Mouse (Mus musculus) erythroblast, adult 5-6 weeks (primary cell): ENCODE results near the gene March4. TPM values are rescaled to one million over a fixed set of nuclear protein-coding genes. Genes with fewer than 3 reads are reported as not detected.

Source experiments
- ATAC-seq: replicated peaks from 2 replicates; pipeline ENCODE4 v1.8.0; 2016; ENCODE audit warnings: moderate number of reproducible peaks, mild to moderate bottlenecking, moderate TSS enrichment, inconsistent platforms; ENCODE audit not compliant: poor library complexity, low FRiP score, severe bottlenecking
- total RNA-seq, 2 experiments: library from RNA; stranded (forward) in 1 of 2; stranded (reverse) in 1 of 2; fragments of 150-400 nt in 1 of 2; fragments of 200-764, 138-1000 nt in 1 of 2; gene quantifications; 2 replicates each; pipeline versions ENCODE4 v1.2.3 to v1.2.4; 2015 to 2017; ENCODE audit warnings: low replicate concordance in 2 of 2

Gene March4
- total RNA-seq, 2 experiments from 2014 or later, result not detected

DNA sequence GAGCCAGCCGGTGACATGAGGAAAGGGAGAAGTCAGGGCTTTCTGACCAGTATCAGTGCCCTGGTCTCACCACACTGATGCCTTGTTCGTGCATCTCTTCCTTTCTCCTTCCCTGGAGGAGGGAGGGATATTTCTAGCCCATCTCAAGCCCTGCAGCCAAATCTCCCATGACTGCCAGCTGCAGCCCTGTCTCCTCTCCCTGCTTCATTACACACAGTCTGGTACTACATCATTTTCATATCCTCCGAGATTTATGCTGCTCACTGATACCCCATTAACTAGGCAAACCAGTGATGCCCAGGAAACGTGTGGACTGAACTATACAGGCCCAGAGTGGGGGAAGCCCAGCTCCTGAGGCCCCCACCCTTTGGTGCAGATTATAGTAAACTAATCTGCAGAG lies 80.8 kb downstream of the March4 start:
- ATAC-seq, result no peak

- no peak for ATAC-seq
These were observed 82.0 kb downstream of the March4 start for GRCm38 (mm10) chr1:72454733-72455201.

DNA sequence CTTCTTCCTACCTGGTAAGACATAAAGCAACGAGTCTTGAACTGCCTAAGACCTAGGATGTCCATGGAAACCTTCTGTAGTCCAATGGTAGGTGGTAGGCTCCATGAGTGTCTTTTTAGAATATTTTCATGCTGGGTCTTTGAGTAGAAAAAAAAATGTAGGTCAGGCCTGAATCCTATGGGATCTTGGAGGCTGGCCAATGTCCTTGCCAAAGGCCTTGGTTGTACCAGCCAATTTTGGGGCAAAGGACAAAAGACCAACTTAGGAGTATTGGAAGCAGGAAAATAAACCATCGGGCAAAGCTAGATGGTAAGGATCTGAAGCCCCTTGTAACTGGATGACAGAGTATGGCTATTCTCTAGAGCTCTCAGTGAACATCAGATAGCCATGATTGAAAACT lies 83.9 kb downstream of the March4 start:
- no peak for ATAC-seq

DNA sequence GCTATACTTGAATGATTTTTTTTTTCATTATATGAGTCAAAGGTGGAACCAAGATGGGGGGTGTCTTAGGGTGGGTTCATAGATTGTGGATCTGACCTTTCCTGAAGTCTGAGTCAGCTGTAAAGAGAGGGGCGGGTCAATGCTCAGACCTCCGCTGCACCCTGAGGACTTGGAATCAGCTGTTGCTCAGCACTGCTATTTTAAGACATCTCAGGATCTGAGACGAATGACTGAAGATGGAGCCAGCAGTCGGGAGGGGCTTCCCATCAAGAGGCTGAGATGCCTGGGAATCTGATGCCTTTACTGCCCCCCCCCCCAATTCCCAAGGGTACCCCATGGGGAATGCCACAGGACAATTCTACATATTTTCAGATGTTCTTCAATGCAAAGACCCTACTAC lies 85.9 kb downstream of the March4 start:
- no peak for ATAC-seq

GRCm38 (mm10) chr1:72449752-72450151 lies 87.0 kb downstream of the March4 start:
- no peak for ATAC-seq

DNA sequence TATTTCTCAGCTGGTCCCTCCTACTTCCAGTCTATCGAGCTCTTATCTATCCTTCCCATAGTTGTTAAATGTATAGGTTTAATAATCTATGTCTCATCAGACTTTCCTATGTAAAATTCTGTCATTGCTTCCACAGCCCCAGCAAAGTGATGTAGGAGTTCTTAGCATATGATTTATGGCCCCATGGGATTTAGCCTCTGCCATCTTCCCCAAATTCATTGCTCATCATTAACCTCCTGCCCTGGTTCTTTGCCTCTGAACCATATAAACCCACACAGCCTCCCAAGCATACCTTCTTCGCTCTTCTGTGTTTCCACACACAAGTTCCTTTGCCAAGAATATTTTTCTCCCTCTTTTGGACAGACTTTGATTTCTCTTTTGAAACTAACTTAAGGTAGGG lies 94.0 kb downstream of the March4 start:
- ATAC-seq, result no peak

- no peak for ATAC-seq
These were observed 97.6 kb downstream of the March4 start for GRCm38 (mm10) chr1:72439146-72439545.

DNA sequence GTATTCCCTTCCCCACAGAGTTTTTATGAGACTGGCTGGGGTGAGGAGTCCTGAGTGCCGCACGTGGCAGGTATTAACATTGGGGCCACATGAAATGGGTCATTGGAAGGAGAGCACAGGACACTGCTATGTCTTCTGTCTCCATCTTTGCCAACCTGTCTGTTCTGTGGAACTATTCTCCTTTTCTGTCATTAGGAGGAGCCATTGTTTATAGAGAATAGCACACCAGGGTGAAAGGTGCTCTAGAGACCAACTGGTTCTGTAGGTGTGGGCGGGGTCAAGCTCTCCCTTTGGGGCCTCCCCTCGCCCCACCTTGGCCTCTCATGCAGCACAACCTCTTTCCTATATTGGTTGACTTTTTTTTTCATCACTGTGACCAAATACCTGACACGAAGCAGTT lies 99.8 kb downstream of the March4 start:
- no peak for ATAC-seq

DNA sequence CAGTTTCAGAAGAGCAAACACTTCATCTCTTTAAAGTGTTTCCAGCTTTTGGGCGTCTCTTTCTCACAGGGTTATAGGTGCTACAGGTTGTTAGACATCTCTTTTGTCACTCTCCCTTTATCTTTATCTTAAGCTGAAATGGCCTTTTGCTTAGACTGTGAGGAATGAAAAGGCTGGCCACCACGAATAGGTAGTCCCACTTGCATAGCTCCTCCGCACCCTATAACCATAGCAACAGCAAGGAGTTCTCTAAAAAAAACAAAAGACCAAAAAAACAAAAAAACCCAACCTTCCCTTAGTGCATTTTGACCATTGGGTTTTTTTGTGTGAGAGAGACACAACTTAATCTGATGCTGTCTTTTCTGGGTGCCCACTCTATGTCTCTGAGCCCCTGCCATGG lies 102.2 kb downstream of the March4 start:
- no peak for ATAC-seq

GRCm38 (mm10) chr1:72432579-72432978 lies 104.2 kb downstream of the March4 start:
- ATAC-seq, result no peak

- no peak for ATAC-seq
These were observed 107.5 kb downstream of the March4 start for GRCm38 (mm10) chr1:72429107-72429807.

- ATAC-seq, result no peak
These were observed 108.2 kb downstream of the March4 start for GRCm38 (mm10) chr1:72428526-72428925.

GRCm38 (mm10) chr1:72426456-72426855 lies 110.3 kb downstream of the March4 start:
- ATAC-seq, result no peak

DNA sequence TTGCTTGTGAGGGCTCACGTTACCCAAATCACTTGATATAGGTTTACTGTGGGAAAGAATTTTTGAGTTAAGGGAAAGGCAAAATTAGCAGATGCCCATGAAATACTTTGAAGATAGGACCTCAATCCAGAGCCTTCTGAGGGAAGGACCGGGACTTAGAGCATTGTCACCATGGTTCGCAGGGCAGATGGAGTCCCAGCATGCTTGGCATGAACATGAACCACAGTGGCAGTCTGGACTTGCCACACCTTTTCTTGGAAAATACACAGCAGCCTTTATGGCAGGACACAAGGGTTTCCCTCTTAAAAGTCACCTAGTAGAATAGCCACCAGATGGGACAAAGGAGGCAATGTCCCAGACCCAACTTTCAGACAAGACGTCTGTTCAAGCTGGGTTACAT lies 114.6 kb downstream of the March4 start:
- ATAC-seq, result no peak

DNA sequence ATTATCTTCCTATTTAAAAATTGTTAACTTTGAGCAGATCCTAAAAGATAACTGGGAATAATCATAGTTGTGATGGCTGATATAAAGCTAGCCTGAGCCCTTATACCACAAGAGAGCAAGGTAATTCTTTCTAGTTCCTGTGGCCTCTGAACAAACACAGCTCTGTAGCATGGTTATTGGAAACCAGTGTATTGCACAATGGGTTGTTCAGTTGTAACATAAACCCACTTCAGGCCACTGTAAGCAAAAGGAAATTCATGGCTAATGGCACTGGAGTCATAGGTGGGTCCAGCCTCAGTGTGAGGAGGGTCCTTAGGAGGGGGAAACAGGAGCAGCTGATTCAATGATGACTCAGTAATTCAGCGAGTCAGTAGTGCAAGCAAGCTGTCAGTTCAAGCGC lies 116.5 kb downstream of the March4 start:
- no peak for ATAC-seq

GRCm38 (mm10) chr1:72418744-72419655 lies 117.7 kb downstream of the March4 start:
- ATAC-seq, result no peak

GRCm38 (mm10) chr1:72414561-72415253 lies 122.0 kb downstream of the March4 start:
- no peak for ATAC-seq

DNA sequence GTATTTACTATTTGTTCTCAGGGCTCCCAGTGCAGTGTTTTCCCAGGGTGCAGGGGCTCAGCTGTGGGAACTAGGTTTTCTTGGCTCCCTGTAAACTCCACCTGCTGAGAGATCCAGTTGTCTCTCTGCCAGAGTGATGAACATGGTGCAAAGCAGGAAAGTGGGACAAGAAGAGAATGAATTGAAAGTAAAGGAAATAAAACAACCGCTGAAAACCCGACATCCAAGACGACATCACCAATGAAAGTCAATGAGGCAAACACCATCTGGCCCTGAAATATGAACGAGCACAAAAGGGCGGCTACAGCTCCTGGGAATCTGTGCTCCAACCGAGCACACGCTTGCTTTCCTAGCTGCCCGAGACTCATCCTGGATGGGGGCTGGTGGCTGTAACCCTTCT lies 122.6 kb downstream of the March4 start:
- ATAC-seq, result no peak

- no peak for ATAC-seq
These were observed 123.5 kb downstream of the March4 start for GRCm38 (mm10) chr1:72413205-72413604.

DNA sequence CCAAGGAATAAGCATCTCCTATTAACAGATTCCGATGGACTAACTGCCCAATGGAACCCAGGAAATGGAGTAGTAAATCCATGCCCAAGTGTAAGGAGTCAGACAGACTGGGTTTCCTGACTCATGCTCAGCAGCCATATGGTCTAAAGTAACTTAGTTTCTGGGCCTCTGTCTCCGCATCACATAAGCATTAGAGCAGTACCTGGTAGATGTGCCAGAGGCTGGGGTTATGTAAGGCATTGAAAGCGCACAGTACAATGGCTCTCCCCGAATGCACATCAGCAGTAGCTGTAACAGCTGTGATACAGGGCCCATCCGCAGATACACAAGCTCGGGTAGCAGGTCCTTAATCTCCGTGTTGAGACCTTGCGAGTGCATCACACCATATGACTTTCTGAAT lies 125.6 kb downstream of the March4 start:
- no peak for ATAC-seq
